Mouse (Mus musculus) fat pad, adult 2 months (tissue): ENCODE results near the gene Ccnl1.

Experiments
- DNase-seq: peaks from one replicate; pipeline ENCODE4 v3.0.0-alpha.2; 2011; ENCODE audit warnings: low read depth, low spot score; ENCODE audit errors: extremely low read depth

Gene Ccnl1

DNA sequence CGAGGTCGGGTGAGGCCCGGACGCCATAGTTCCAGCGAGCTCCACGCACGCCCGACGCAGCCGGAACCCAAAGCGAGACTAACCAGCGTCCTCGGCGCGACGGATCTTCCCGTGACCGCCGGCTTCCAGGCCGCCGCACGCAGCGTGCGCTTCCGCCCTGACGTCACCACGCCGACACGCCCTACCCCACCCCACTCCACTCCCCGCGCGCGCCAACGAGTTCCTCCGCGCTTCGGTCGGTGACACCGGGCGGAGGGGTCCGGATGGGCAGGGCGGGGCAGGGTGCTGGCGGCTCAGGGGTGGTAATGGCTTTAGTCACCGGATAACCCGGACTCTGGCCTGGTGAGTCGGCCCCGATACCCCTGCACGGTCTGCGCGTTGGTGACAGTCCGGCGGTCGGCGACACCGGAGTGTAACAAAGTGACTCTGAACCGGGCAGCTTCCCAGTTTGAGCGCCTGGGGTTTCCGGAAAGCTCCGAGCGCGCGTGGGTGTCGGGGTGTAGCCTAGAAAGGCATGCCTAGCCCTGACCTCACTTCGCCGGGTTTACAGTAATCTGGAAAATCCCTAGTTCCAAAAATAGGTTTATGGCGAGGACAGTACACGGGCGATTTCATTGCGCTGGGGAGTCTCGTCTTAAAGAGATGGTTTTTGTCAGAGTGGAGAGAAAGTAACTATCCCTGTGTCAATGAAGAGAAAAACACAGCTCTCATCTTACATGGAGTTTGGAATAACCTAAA lies at the start of gene Ccnl1:
Gene Ccnl1 (minus strand): TSS at position 148 of the 738 bp plus-strand sequence.
- DNase-seq = no peak

DNA sequence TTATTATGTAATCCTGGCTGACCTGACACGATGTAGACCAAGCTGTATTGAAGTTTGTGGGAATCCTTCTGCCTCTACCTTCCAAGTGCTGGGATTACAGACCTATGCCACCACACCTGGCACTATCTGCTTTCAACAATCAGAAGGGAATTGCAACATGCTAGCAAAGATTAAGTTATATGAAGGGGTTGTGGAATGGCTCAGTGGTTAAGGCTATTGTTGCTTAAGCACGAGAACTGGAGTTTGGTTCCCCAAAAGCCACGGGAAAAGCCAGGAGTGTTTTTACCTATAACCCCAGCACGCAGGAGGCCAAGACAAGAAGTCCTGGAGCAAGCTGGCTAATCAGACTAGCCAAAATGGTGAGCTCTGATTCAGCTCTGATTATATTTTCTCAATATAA lies 46.9 kb upstream of the Ccnl1 start:
- DNase-seq = no peak

DNA sequence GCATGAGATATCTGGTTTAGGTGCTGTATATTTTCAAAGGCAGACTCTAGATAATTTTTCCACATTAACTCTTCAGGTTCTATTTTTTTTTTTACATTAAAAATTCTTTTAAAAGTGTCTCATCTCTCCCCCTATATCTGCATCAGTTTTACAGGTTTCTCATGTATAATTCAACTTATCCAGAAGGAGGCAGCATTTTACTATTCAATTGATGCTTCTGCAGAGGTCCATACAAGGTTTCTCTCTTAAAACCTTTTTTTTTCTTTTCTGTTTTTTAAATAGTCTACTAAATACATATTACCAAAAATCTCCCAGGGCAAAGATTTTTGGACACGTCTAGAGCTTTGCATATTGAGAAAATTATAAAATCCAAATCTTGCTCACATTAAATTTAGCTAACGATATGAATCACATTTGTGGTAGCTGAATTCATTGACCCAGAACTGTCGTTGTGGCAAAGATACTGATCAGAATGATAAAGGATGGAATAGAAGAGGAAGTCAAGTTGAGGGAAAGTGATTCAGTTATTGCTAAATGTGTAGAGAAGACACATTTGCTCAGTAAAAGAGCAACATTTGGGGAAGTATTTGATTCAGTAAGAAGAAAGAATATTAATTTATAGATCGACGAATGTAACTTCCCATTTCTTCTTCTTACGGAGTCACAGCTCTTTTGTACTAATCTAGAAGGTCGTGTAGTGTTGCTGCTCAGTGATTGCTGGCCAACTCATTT lies 46.3 kb upstream of the Ccnl1 start:
- DNase-seq = no peak

DNA sequence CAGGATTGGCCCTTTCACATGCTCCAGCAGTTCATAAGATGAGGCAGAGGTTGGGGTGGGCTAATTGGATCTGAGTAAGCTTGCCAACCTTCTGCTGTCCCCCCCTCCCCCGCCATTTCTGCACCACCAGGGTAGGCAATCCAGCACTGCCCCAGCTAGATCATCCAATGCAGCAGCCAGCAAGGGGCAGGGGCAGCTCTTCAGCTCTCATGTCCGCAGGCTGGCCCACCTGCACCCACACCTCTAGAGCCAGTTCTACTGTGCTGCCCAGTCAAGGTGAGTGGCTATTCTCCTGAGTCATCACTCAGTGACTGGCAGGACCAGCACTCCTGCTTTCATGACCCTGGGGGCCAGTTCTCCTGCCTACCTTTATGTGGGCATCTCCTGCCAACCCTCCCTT lies 42.4 kb upstream of the Ccnl1 start:
- no peak for DNase-seq

DNA sequence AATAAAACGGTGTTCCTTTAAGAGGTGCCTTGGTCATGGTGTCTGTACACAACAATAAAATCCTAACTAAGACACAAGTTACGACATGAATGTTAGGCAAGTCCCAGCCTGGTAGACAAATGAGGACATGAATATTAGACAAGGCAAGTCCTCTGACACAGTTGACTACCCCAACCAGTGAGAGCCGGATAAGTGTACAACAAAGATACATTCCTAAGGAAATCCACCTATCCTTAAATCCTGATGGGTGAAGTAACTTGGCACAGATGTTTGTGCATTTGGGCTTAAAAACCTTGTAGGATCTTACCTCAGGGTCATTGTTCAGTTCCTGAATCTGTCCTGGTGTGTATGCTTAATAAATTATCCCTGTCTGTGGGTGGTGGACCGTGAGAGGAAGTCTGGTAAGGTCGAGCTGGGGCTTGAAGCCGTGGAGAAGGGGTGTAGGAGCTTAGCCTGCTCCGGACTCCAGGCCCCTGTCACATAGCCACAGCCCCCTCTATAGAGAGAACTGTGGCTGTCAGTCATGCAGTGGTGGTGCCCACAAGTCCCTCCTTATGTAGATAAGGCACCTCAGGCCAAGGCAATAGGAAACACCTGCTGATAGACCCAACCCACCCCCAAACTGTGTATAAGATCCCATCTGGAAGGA lies 39.4 kb upstream of the Ccnl1 start:
- DNase-seq = peak; percentile 73

DNA sequence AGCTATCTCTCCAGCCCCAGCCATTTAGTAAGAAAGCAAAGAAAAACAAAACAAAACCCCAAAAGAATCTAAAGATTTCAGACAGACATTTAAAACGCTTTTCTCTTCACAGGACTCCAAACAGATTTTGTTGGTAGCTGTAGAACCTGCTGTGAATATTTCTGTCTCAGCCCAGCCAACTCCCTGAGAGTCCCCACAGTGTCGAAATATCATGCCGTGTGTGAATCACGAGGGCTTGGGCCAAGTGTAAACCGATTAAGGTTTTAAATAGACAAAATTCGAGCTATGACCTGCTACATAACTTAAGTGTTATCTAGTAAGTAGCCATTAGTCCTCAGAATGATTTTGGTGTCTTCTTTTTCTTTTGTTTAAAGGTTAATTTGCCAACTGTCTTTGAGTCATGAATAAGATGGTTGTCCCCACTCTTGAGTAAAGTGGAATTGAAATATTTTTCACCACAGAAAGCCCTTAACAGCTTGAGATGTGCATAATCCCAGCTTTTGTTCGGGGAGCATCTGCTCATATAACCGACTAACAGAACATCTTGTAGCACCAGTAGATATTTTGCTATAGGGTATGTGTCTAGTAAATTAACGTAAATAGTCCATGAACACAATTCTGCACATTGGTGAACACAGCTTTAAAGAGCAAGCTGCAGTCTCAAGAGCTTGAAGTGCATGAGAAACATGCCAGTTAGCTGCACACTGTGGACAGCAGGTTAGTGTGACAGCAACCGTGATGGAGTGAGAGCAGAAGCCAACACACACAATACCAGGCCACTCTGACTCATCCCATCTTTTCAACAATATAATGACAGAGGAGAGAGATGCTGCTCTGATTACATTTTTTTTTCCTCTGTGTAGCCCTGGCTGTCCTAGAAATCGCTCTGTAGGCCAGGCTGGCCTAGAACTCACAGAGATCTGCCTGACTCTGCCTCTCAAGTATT lies 34.6 kb upstream of the Ccnl1 start:
- DNase-seq = no peak

DNA sequence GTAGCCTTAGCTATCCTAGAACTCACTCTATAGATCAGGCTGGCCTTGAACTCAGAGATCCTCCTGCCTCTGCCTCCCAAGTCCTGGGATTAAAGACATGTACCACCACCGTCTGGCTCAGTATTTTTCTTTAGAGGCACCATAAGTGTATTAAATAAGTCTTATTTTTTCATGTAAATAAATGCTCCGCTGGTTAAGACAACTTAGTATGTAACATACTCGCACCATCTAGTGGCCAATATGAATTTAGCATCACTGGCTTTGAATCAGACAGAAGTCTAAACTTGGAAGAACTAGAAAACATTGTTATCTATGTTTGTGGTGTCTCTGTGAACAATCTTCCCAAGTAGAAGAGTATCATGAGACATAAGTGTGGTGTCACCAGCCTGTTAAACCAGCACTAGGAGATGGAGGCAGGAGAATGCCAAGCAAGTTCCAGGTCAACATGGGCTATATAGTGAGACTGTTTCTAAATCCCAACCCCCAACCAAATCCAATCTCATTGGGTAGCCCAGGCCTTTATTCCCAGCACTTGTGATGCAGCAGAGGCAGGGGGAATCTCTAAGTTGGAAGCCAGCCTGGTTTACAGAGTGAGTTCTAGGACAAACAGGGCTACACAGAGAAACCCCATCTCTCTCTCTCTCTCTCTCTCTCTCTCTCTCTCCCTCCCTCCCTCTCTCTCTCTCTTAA lies 33.1 kb upstream of the Ccnl1 start:
- no peak for DNase-seq

DNA sequence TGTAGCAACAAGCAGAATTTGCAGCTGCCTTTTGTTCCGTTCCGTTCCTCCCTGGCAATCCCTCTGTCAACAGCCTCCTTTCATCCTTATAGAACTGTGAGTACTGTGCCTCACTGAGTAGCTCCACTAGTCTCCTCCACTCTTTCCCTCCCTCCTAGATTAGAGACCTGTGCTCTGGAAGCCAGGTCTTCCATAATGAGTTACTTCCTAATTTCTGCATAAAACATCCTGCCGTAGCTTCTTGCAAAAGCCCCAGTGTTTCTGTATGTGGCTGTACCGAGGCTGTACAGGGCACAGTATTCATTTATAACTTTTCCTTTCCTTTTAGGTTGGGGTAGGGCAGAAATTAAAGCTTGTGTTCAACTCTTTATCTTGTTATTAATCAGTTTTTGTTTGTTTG lies 32.5 kb upstream of the Ccnl1 start:
- no peak for DNase-seq

DNA sequence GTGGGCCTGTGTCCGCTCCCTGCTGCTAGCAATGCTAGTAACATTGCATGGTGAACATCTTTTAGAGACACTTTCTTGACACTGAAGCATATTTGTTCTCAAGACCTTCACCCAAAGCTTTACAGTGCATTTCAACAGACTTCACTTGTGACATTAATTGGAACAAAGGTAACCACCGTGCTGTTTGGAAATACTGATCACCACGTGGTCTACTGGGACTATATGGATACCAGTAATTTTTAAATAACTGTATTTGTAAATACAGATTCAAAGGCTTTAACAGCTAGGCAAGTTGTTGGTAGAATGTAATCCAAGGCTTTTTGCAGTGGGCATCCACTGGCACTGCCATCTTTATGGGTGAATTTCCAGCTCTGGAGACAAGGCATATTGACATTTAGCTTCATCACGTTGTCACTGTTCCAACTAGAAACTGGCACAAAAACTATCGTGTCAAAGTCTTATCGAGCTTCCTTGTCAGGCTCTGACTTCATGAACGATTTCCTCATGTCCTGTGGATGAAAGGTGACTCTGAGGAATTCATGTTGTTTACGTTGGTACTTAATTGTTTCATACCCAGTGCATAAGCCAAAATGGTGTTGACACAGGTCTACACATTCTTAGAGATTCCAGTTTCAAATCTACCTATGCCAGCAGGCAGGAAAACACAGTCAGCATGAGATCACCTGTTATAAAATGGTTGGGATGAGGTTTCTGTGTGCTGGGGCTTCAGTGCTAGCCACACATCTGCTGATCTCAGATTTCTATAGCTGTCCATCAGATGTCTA lies 30.9 kb upstream of the Ccnl1 start:
- DNase-seq = no peak

DNA sequence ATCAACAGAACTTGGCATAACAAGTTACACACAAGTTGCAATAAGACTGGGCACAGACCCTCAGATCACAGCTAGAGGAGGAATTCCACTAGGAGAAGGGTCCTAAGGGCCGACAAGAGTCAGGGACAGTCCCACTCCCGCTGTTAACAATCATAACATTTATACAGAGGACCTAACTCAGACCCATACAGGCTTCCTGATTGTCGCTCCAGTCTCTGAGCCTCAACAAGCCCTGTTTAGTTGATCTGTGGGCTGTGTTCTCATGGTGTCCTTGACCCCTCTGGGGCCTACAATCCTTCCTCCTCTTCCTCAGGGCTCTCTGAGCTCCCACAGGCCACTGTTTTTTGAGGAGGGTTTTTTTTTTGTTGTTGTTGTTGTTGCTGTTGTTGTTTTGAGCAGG lies 18.2 kb upstream of the Ccnl1 start:
- no peak for DNase-seq

DNA sequence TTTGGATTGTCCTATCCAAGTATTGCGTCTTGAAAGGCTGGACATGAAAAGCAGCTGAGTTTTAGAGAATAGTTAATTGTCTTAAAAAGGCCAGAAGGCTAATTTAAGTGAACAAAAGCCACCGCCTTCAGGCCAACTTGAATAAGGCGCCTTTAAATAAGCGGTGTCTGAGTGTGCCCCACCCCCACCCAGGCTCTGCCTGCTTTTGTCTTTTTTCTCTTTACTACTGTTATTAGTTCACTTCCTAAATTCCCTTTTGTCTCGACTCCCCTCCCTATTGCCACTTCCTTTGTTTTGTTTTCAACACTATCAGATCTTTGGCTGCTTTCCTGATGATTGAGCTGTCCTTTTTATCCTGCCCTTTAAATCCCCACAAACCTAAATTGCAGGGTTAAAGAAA lies 17.3 kb upstream of the Ccnl1 start:
- DNase-seq = no peak

DNA sequence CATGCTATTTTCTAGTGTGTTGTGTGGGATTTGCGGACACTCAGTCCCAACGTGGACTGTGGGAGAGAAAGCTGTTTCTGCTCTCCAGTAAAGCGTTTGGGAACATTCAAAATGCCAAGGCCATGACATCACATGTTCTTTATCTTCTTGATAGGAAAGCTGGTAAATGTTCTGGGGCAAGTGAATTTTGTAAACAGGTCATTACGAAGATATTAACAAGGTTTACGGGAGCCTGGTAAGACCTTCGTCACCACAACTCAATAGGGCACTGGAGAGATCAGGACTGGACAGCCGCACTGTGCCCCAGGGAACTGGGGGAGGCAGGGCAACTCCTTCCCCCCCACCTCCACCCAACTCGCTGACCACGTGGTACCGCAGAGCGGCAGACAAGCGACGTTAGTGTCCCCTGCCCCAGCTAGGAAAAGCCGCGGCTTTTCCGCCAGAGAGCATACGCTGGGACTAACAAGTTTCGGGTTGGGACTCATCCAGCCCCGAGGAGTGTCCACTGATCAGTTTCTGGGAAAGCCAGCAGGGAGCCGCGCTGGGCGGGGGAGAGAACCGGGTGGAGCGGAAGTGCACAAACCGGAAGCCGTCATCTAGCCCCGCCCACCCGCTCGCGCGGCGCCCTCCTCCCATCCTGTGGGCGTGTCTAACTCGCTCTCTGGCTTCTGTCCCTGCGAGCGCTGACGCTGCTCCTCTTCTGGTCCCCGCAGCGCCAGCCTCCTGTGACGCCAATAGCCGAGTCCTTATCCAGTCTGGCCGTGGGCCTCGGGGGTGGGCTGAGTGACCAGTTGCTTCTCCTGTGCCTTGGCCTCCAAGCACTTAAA lies 16.4 kb upstream of the Ccnl1 start:
- DNase-seq = no peak

DNA sequence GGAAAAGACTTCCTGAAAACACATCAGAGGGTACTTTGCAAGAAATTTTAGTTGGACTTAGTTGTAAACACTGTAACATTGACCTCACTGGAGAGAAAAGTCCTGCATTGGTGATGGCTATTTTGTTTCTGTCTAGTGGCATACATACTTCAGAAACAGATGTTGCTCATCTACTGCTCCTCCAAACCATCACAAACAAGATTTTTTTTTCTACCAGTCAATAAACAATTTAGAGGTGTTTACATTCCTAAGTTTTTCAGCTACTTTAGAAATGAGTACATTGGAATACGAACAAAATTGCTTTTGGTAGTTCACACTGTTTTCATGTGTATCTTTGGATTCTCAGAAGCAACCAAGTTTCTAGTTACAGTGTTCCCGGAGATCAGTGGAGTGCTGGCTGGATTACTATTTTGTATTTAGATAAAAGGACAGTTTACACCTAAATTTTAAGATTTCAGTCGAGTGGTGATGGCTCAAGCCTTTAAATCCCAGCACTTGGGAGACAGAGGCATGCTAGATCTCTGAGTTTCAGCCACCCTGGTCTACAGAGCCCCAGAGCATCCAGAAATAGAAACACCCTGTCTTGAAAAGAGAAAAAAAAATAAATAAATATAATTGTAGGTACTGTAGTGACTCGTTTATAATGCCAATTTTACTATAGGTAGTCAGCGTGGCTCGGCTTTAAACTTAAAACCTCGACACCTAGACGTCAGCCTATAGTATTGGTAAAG lies 15.6 kb upstream of the Ccnl1 start:
- DNase-seq = no peak

DNA sequence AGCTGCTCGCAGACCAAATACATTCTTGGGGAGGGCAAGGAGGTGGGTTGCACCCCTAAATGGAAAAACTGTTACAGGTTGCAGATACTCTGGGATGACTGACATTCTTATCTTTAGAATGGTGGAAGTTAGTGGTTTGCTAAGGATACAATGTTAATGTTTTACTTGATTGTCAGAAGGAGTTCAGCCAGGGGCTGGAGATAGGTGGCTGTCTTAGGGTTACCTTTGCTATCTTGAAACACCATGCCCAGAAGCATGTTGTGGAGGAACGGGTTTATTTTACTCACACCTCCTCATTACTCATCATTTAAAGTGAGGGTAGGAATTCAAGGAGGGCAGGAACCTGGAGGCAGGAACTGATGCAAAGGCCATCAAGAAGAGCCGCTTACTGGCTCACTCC lies 11.1 kb upstream of the Ccnl1 start:
- no peak for DNase-seq

DNA sequence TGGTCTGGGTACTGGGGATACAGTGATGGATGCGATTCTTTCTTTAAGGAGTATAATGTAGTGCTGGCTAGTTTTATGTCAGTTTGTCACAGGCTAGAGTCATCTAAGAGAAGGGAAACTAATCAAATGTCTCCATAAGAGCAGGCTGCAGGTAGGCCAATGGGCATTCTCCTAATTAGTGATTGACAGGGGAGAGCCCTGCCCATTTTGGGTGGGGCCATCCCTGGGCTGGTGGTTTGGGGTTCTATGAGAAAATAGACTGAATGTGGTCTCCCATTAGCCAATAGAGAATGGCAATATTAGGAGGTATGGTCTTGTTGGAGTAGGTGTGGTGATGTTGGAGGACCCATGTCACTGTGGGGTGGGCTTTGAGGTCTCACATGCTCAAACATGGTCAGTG lies 8.3 kb upstream of the Ccnl1 start:
- DNase-seq = no peak

DNA sequence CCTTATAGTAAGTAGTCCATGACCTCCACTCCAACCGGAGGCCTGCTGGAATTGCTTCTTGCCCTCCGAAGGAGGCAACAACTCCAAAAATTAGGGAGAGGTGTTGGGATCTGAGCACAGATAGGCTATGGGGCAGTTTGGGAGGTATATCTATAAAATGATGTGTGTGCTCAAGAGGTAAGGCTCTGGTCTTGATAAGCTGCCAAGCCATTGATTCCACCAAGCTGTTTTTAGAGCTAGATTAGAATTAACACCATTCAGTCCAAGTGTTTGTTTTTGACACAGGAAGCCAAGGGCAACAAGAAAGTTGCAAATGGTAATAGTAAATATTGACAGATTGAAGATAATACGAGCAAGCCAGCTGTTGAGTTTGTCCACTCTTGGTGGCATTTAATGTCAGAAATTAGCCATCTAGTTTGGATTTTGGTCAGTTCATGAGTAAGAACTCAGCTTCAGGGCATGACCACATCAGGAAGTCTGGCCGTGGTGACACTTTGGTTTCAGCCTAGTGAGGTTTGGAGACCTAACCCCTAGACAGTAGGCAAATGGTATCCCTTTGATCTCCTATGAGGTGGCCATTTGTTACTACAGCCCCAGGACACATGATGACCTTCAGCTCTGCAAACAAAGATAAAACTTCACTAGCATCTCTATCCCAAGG lies 4.4 kb upstream of the Ccnl1 start:
- no peak for DNase-seq

DNA sequence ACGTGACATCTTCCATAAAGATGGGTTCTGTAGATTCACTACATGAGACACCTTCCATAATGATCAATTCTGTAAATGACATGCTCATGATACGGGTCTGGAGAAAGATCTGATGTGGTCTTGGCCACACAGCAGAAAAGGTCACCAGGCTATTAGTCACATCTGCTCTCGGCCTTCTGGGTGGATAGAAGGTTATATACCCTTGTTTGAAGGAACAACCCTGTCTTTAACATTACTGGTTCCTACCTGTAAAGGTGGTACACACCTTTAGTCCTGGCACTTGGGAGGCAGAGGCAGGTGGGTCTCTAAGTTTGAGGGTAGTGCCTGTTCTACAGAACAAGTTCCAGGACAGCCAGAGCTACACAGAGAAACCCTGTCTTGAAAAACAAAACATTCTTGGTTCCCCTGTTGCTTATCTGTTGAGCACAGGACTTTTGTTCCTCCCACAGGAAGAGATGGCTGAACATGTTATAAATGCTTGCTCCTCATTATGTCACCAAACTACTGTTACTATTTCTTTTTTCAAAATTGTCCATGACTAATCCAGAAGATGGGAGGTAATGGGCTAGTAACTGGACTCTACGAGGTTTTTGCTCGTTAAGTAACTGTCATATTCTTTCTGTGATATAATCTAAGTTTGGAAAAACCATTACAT lies 2.4 kb upstream of the Ccnl1 start:
- no peak for DNase-seq
